Mouse (Mus musculus): ENCODE results near the gene Tmem178. TPM values are rescaled to one million over a fixed set of nuclear protein-coding genes. Genes with fewer than 3 reads are reported as not detected.
A peak's percentile ranks its signal among the peaks of the same experiment; 100 is the strongest.

Tmem178 gene
- total and polyA plus RNA-seq, 3 experiments, result 0.18 to 0.31 (median 0.25) TPM

DNA sequence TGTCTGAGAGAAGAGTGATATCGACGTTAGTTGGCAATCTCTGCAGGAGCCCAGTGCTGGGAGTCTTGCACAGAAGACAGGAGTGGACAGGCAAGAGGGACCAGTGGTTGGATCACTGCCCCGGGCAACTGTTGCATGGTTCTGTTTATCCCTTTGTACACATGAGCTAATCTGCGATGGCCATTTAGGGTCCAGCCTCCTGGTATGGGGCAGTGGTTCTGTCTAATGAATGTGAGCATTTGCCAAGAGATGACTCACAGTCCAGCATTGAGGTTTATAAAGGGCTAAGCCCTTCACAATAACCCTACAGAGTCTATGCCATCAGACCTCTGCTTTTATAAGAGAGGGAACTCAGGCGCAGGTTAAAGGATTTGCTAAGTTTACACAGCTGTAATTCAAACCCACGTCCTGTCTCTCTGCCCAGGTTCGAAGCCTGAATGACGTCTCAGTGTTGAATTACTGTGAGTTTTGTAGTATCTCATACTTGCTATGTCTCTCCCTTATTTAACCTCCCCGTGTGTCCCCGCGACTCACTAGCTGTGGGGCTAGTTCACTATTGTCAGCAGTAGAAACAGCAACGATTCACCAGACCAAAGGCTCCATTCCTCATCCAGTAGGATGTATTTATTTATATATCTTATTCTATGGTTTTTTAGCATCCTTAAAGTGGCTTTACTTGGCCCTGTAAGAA, 37.4 kb downstream of the Tmem178 start:
- Histone ChIP-seq H3K9ac (ENCODE audit: low read depth, low read length) (no peak overlapping the region), H3K36me3 (ENCODE audit: control insufficient read depth, insufficient read depth, low read length) (no peaks in the 10 kb centered on the region), H3K27ac (no peak overlapping the region), H3K27me3 (ENCODE audit: control insufficient read depth, insufficient read depth, low read length) (no peaks in the 10 kb centered on the region), H3K79me2 (replicated peaks; ENCODE audit: control insufficient read depth, insufficient read depth, low read length) (no peaks in the 10 kb centered on the region), H3K4me1 (ENCODE audit: control insufficient read depth, insufficient read depth, low read length) (peaks cover 2% of the 10 kb centered on the region; the same call in 1 of the 2 replicates), H3K4me3 (no peak overlapping the region)
- no peak for TF ChIP-seq POLR2A (IDR thresholded peaks at IDR 0.05; ENCODE audit: insufficient read depth, low read depth, low read length)
- TF ChIP-seq CTCF (IDR thresholded peaks at IDR 0.05), result no peak
- no peak for TF ChIP-seq EP300 (IDR thresholded peaks at IDR 0.05; ENCODE audit: insufficient read depth, low read depth, low read length)
- intact Hi-C loops (cut with DNase I), result loop anchor here (1.0 to 5.0 kb wide), 5 partner anchors 107 to 361 kb away; partner anchors contain the start of gene Map4k3
- WGBS, result 57% methylated on average over 12 of the region's 12 CpGs
- DNase-seq, result no peak

GRCm38 (mm10) chr17:80982412-80982787, 38.0 kb downstream of the Tmem178 start:
- TF ChIP-seq EP300 (IDR thresholded peaks at IDR 0.05; ENCODE audit: insufficient read depth, low read depth, low read length) (peak; percentile 86; the same call in 1 of the 2 replicates), POLR2A (IDR thresholded peaks at IDR 0.05; ENCODE audit: insufficient read depth, low read depth, low read length) (no peak), CTCF (IDR thresholded peaks at IDR 0.05) (peak; percentile 95)
- Histone ChIP-seq H3K4me1 (ENCODE audit: control insufficient read depth, insufficient read depth, low read length) (peaks cover 2% of the 10 kb centered on the region; the same call in 1 of the 2 replicates), H3K27me3 (ENCODE audit: control insufficient read depth, insufficient read depth, low read length) (no peaks in the 10 kb centered on the region), H3K9ac (ENCODE audit: low read depth, low read length) (no peak overlapping the region), H3K36me3 (ENCODE audit: control insufficient read depth, insufficient read depth, low read length) (no peaks in the 10 kb centered on the region), H3K27ac (no peak overlapping the region), H3K79me2 (replicated peaks; ENCODE audit: control insufficient read depth, insufficient read depth, low read length) (no peaks in the 10 kb centered on the region), H3K4me3 (no peak overlapping the region)
- WGBS, result 12% methylated on average over 8 of the region's 8 CpGs
- intact Hi-C loops (cut with DNase I), result loop anchor here (1.0 to 5.0 kb wide), 5 partner anchors 107 to 361 kb away; partner anchors contain the start of gene Map4k3
- peak; percentile 60 to 67 for DNase-seq

- TF ChIP-seq EP300 (IDR thresholded peaks at IDR 0.05; ENCODE audit: insufficient read depth, low read depth, low read length) (no peak), CTCF (IDR thresholded peaks at IDR 0.05) (no peak), POLR2A (IDR thresholded peaks at IDR 0.05; ENCODE audit: insufficient read depth, low read depth, low read length) (no peak)
- Histone ChIP-seq H3K36me3 (ENCODE audit: control insufficient read depth, insufficient read depth, low read length) (no peaks in the 10 kb centered on the region), H3K9ac (ENCODE audit: low read depth, low read length) (no peak overlapping the region), H3K79me2 (replicated peaks; ENCODE audit: control insufficient read depth, insufficient read depth, low read length) (no peaks in the 10 kb centered on the region), H3K4me1 (ENCODE audit: control insufficient read depth, insufficient read depth, low read length) (peaks cover 2% of the 10 kb centered on the region; the same call in 1 of the 2 replicates), H3K27me3 (ENCODE audit: control insufficient read depth, insufficient read depth, low read length) (no peaks in the 10 kb centered on the region), H3K27ac (no peak overlapping the region), H3K4me3 (no peak overlapping the region)
- 86% methylated on average over 10 of the region's 10 CpGs for WGBS
- DNase-seq, result no peak
- intact Hi-C loops (cut with DNase I), result loop anchor here (1.0 to 5.0 kb wide), 5 partner anchors 108 to 362 kb away; partner anchors contain the start of gene Map4k3
These were observed 38.5 kb downstream of the Tmem178 start for GRCm38 (mm10) chr17:80982976-80983375.

DNA sequence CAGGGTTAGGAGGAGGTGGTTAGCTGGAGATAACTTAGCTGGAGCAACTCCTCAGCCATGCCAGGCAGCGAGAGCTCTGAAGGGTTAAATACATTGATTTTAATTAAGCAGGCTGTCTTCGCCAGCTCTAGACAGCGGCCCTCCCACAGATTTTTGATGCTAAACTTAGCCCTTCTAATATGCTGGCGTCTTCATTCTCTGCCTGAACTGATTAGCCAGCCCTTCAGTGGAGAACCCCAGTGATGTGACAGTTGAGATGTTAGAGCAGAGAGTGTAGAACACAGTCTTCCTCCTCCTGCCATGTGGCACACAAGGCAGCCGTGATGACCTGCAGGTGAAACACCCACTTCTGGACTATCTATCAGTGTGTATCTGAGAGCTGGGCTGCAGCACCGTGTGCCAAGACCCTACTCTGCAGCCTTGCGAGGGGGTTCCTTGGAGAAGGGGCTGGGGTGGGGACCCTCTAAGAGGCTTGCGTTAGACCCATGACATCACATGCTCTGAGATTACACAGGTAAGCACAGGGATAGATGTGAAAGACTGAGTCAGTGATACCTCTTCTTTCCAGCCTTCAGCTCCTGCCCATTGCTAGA, 47.2 kb downstream of the Tmem178 start:
- H3K36me3 ChIP-seq (ENCODE audit: control insufficient read depth, insufficient read depth, low read length), result no peaks in the 10 kb centered on the region
- no peak overlapping the region for H3K4me3 ChIP-seq
- WGBS, result 60% methylated on average over 8 of the region's 8 CpGs
- no peak overlapping the region for H3K9ac ChIP-seq (ENCODE audit: low read depth, low read length)
- no peak overlapping the region for H3K27ac ChIP-seq
- intact Hi-C loops (cut with DNase I), result no loop called here
- DNase-seq, result no peak
- no peaks in the 10 kb centered on the region for H3K79me2 ChIP-seq (replicated peaks; ENCODE audit: control insufficient read depth, insufficient read depth, low read length)
- no peaks in the 10 kb centered on the region for H3K27me3 ChIP-seq (ENCODE audit: control insufficient read depth, insufficient read depth, low read length)
- peaks cover 2% of the 10 kb centered on the region; the same call in 1 of the 2 replicates for H3K4me1 ChIP-seq (ENCODE audit: control insufficient read depth, insufficient read depth, low read length)
- TF ChIP-seq CTCF (IDR thresholded peaks at IDR 0.05), result no peak
- no peak for TF ChIP-seq POLR2A (IDR thresholded peaks at IDR 0.05; ENCODE audit: insufficient read depth, low read depth, low read length)
- TF ChIP-seq EP300 (IDR thresholded peaks at IDR 0.05; ENCODE audit: insufficient read depth, low read depth, low read length), result no peak

- Histone ChIP-seq H3K4me1 (ENCODE audit: control insufficient read depth, insufficient read depth, low read length) (no peaks in the 10 kb centered on the region; the same call in 1 of the 2 replicates), H3K27me3 (ENCODE audit: control insufficient read depth, insufficient read depth, low read length) (no peaks in the 10 kb centered on the region), H3K79me2 (replicated peaks; ENCODE audit: control insufficient read depth, insufficient read depth, low read length) (no peaks in the 10 kb centered on the region), H3K4me3 (no peak overlapping the region), H3K36me3 (ENCODE audit: control insufficient read depth, insufficient read depth, low read length) (no peaks in the 10 kb centered on the region), H3K27ac (no peak overlapping the region), H3K9ac (ENCODE audit: low read depth, low read length) (no peak overlapping the region)
- TF ChIP-seq EP300 (IDR thresholded peaks at IDR 0.05; ENCODE audit: insufficient read depth, low read depth, low read length) (no peak), CTCF (IDR thresholded peaks at IDR 0.05) (no peak), POLR2A (IDR thresholded peaks at IDR 0.05; ENCODE audit: insufficient read depth, low read depth, low read length) (no peak)
- no peak for DNase-seq
- 41% methylated on average over 2 of the region's 2 CpGs for WGBS
- intact Hi-C loops (cut with DNase I), result no loop called here
These were observed 52.8 kb downstream of the Tmem178 start for GRCm38 (mm10) chr17:80997226-80997625.

GRCm38 (mm10) chr17:80998958-80999357, 54.5 kb downstream of the Tmem178 start:
- no peak overlapping the region for H3K4me3 ChIP-seq
- H3K9ac ChIP-seq (ENCODE audit: low read depth, low read length), result no peak overlapping the region
- H3K36me3 ChIP-seq (ENCODE audit: control insufficient read depth, insufficient read depth, low read length), result no peaks in the 10 kb centered on the region
- 47% methylated on average over 6 of the region's 6 CpGs for WGBS
- H3K27me3 ChIP-seq (ENCODE audit: control insufficient read depth, insufficient read depth, low read length), result no peaks in the 10 kb centered on the region
- no peak overlapping the region for H3K27ac ChIP-seq
- no peaks in the 10 kb centered on the region for H3K79me2 ChIP-seq (replicated peaks; ENCODE audit: control insufficient read depth, insufficient read depth, low read length)
- DNase-seq, result no peak
- no peaks in the 10 kb centered on the region; the same call in 1 of the 2 replicates for H3K4me1 ChIP-seq (ENCODE audit: control insufficient read depth, insufficient read depth, low read length)
- intact Hi-C loops (cut with DNase I), result no loop called here
- TF ChIP-seq POLR2A (IDR thresholded peaks at IDR 0.05; ENCODE audit: insufficient read depth, low read depth, low read length), result no peak
- TF ChIP-seq CTCF (IDR thresholded peaks at IDR 0.05), result no peak
- TF ChIP-seq EP300 (IDR thresholded peaks at IDR 0.05; ENCODE audit: insufficient read depth, low read depth, low read length), result no peak

Data from heart, adult 2 months (tissue).